Mouse (Mus musculus): ENCODE results near the gene Nipal4. TPM values are rescaled to one million over a fixed set of nuclear protein-coding genes. Genes with fewer than 3 reads are reported as not detected.

The Nipal4 gene
- polyA plus RNA-seq, 1 experiment from 2014 or later: 5.1 TPM

GRCm38 (mm10) chr11:46177246-46178043 lies 11.1 kb upstream of the Nipal4 start:
- no peak overlapping the region for H3K4me3 ChIP-seq (ENCODE audit: low read depth, low read length)
- no peaks in the 10 kb centered on the region for H3K4me1 ChIP-seq (ENCODE audit: control insufficient read depth, insufficient read depth, low read length)
- H3K36me3 ChIP-seq (ENCODE audit: control insufficient read depth, insufficient read depth, low read length): no peaks in the 10 kb centered on the region
- H3K27ac ChIP-seq (ENCODE audit: low read length): no peak overlapping the region
- no peaks in the 10 kb centered on the region for H3K27me3 ChIP-seq (ENCODE audit: control insufficient read depth, insufficient read depth, low read length)
- no peak overlapping the region for H3K4me2 ChIP-seq (replicated peaks; ENCODE audit: low read depth, low read length)
- H3K9me3 ChIP-seq (ENCODE audit: control insufficient read depth, low read depth, low read length): no peaks in the 10 kb centered on the region
- 0 out of 2 replicates have a peak, but pooled peaks have one; percentile 46 for ATAC-seq (ENCODE audit: insufficient number of reproducible peaks, insufficient read depth, low FRiP score, low read depth)
- WGBS: 72% methylated on average over 10 of the region's 10 CpGs
- no peak overlapping the region for H3K9ac ChIP-seq (replicated peaks; ENCODE audit: low read depth, low read length)

GRCm38 (mm10) chr11:46176155-46176554 lies 9.8 kb upstream of the Nipal4 start:
- 90% methylated on average over 6 of the region's 6 CpGs for WGBS
- Histone ChIP-seq H3K9me3 (ENCODE audit: control insufficient read depth, low read depth, low read length) (no peaks in the 10 kb centered on the region), H3K4me2 (replicated peaks; ENCODE audit: low read depth, low read length) (no peak overlapping the region), H3K9ac (replicated peaks; ENCODE audit: low read depth, low read length) (no peak overlapping the region), H3K36me3 (ENCODE audit: control insufficient read depth, insufficient read depth, low read length) (no peaks in the 10 kb centered on the region), H3K27ac (ENCODE audit: low read length) (no peak overlapping the region), H3K4me1 (ENCODE audit: control insufficient read depth, insufficient read depth, low read length) (no peaks in the 10 kb centered on the region), H3K4me3 (ENCODE audit: low read depth, low read length) (no peak overlapping the region), H3K27me3 (ENCODE audit: control insufficient read depth, insufficient read depth, low read length) (no peaks in the 10 kb centered on the region)
- ATAC-seq (ENCODE audit: insufficient number of reproducible peaks, insufficient read depth, low FRiP score, low read depth): no peak

GRCm38 (mm10) chr11:46172128-46172527 lies 5.8 kb upstream of the Nipal4 start:
- Histone ChIP-seq H3K4me2 (replicated peaks; ENCODE audit: low read depth, low read length) (no peak overlapping the region), H3K9ac (replicated peaks; ENCODE audit: low read depth, low read length) (no peak overlapping the region), H3K27me3 (ENCODE audit: control insufficient read depth, insufficient read depth, low read length) (no peaks in the 10 kb centered on the region), H3K27ac (ENCODE audit: low read length) (no peak overlapping the region), H3K9me3 (ENCODE audit: control insufficient read depth, low read depth, low read length) (no peaks in the 10 kb centered on the region), H3K36me3 (ENCODE audit: control insufficient read depth, insufficient read depth, low read length) (no peaks in the 10 kb centered on the region), H3K4me1 (ENCODE audit: control insufficient read depth, insufficient read depth, low read length) (no peaks in the 10 kb centered on the region), H3K4me3 (ENCODE audit: low read depth, low read length) (no peak overlapping the region)
- no peak for ATAC-seq (ENCODE audit: insufficient number of reproducible peaks, insufficient read depth, low FRiP score, low read depth)
- 89% methylated on average over 9 of the region's 9 CpGs for WGBS

GRCm38 (mm10) chr11:46169908-46170307 lies 3.6 kb upstream of the Nipal4 start:
- 70% methylated on average over 3 of the region's 3 CpGs for WGBS
- Histone ChIP-seq H3K9ac (replicated peaks; ENCODE audit: low read depth, low read length) (no peak overlapping the region), H3K9me3 (ENCODE audit: control insufficient read depth, low read depth, low read length) (no peaks in the 10 kb centered on the region), H3K4me3 (ENCODE audit: low read depth, low read length) (no peak overlapping the region), H3K4me1 (ENCODE audit: control insufficient read depth, insufficient read depth, low read length) (no peaks in the 10 kb centered on the region), H3K27ac (ENCODE audit: low read length) (no peak overlapping the region), H3K4me2 (replicated peaks; ENCODE audit: low read depth, low read length) (no peak overlapping the region), H3K36me3 (ENCODE audit: control insufficient read depth, insufficient read depth, low read length) (no peaks in the 10 kb centered on the region), H3K27me3 (ENCODE audit: control insufficient read depth, insufficient read depth, low read length) (no peaks in the 10 kb centered on the region)
- no peak for ATAC-seq (ENCODE audit: insufficient number of reproducible peaks, insufficient read depth, low FRiP score, low read depth)

- Histone ChIP-seq H3K36me3 (ENCODE audit: control insufficient read depth, insufficient read depth, low read length) (no peaks in the 10 kb centered on the region), H3K27ac (ENCODE audit: low read length) (no peak overlapping the region), H3K4me3 (ENCODE audit: low read depth, low read length) (no peak overlapping the region), H3K9ac (replicated peaks; ENCODE audit: low read depth, low read length) (no peak overlapping the region), H3K27me3 (ENCODE audit: control insufficient read depth, insufficient read depth, low read length) (no peaks in the 10 kb centered on the region), H3K4me2 (replicated peaks; ENCODE audit: low read depth, low read length) (no peak overlapping the region), H3K4me1 (ENCODE audit: control insufficient read depth, insufficient read depth, low read length) (no peaks in the 10 kb centered on the region), H3K9me3 (ENCODE audit: control insufficient read depth, low read depth, low read length) (no peaks in the 10 kb centered on the region)
- no peak for ATAC-seq (ENCODE audit: insufficient number of reproducible peaks, insufficient read depth, low FRiP score, low read depth)
- WGBS: 82% methylated on average over 7 of the region's 7 CpGs
These were observed 2.2 kb upstream of the Nipal4 start for GRCm38 (mm10) chr11:46168506-46168905.

- ATAC-seq (ENCODE audit: insufficient number of reproducible peaks, insufficient read depth, low FRiP score, low read depth): no peak
These were observed 8.8 kb downstream of the Nipal4 start for GRCm38 (mm10) chr11:46157462-46157861.

GRCm38 (mm10) chr11:46156945-46157344 lies 9.4 kb downstream of the Nipal4 start:
- Histone ChIP-seq H3K4me2 (replicated peaks; ENCODE audit: low read depth, low read length) (no peak overlapping the region), H3K36me3 (ENCODE audit: control insufficient read depth, insufficient read depth, low read length) (no peaks in the 10 kb centered on the region), H3K9me3 (ENCODE audit: control insufficient read depth, low read depth, low read length) (no peaks in the 10 kb centered on the region), H3K9ac (replicated peaks; ENCODE audit: low read depth, low read length) (no peak overlapping the region), H3K27me3 (ENCODE audit: control insufficient read depth, insufficient read depth, low read length) (no peaks in the 10 kb centered on the region), H3K4me1 (ENCODE audit: control insufficient read depth, insufficient read depth, low read length) (no peaks in the 10 kb centered on the region), H3K4me3 (ENCODE audit: low read depth, low read length) (no peak overlapping the region), H3K27ac (ENCODE audit: low read length) (no peak overlapping the region)
- no peak for ATAC-seq (ENCODE audit: insufficient number of reproducible peaks, insufficient read depth, low FRiP score, low read depth)
- 85% methylated on average over 8 of the region's 8 CpGs for WGBS

More at GRCm38 (mm10) chr11:46157462-46157861, 8.8 kb downstream of the Nipal4 start:
- Histone ChIP-seq H3K36me3 (ENCODE audit: control insufficient read depth, insufficient read depth, low read length) (no peaks in the 10 kb centered on the region), H3K4me1 (ENCODE audit: control insufficient read depth, insufficient read depth, low read length) (no peaks in the 10 kb centered on the region), H3K4me2 (replicated peaks; ENCODE audit: low read depth, low read length) (no peak overlapping the region), H3K4me3 (ENCODE audit: low read depth, low read length) (no peak overlapping the region), H3K9me3 (ENCODE audit: control insufficient read depth, low read depth, low read length) (no peaks in the 10 kb centered on the region), H3K9ac (replicated peaks; ENCODE audit: low read depth, low read length) (no peak overlapping the region), H3K27ac (ENCODE audit: low read length) (no peak overlapping the region), H3K27me3 (ENCODE audit: control insufficient read depth, insufficient read depth, low read length) (no peaks in the 10 kb centered on the region)

GRCm38 (mm10) chr11:46146619-46147018 lies 19.7 kb downstream of the Nipal4 start:
- H3K27ac ChIP-seq (ENCODE audit: low read length): no peak overlapping the region
- 92% methylated on average over 5 of the region's 5 CpGs for WGBS
- no peak overlapping the region for H3K4me3 ChIP-seq (ENCODE audit: low read depth, low read length)
- no peaks in the 10 kb centered on the region for H3K4me1 ChIP-seq (ENCODE audit: control insufficient read depth, insufficient read depth, low read length)
- no peak overlapping the region for H3K4me2 ChIP-seq (replicated peaks; ENCODE audit: low read depth, low read length)
- H3K27me3 ChIP-seq (ENCODE audit: control insufficient read depth, insufficient read depth, low read length): no peaks in the 10 kb centered on the region
- no peak for ATAC-seq (ENCODE audit: insufficient number of reproducible peaks, insufficient read depth, low FRiP score, low read depth)
- no peaks in the 10 kb centered on the region for H3K9me3 ChIP-seq (ENCODE audit: control insufficient read depth, low read depth, low read length)
- H3K9ac ChIP-seq (replicated peaks; ENCODE audit: low read depth, low read length): no peak overlapping the region
- peaks cover 19% of the 10 kb centered on the region; the same call in 1 of the 2 replicates for H3K36me3 ChIP-seq (ENCODE audit: control insufficient read depth, insufficient read depth, low read length)

All from stomach, embryonic 14.5 days (tissue).